Mouse (Mus musculus) brain, embryonic 14.5 days (tissue): Measurements from ENCODE around the gene Nudt1.

Experiments used
- CTCF ChIP-seq: fragments of 200-500 bp; IDR thresholded peaks from 2 replicates; pipeline ENCODE4 v1.5.1; 2012; ENCODE audit warnings: inconsistent platforms, mild to moderate bottlenecking, moderate library complexity, borderline replicate concordance; ENCODE audit not compliant: insufficient read depth, insufficient read length; ENCODE audit errors: extremely low read depth
- POLR2A ChIP-seq: fragments of 200-500 bp; IDR thresholded peaks from 2 replicates; pipeline ENCODE4 v1.6.1; 2012; ENCODE audit warnings: mild to moderate bottlenecking, inconsistent platforms, borderline replicate concordance; ENCODE audit not compliant: poor library complexity, insufficient read depth, insufficient read length, severe bottlenecking; ENCODE audit errors: extremely low read depth

DNA sequence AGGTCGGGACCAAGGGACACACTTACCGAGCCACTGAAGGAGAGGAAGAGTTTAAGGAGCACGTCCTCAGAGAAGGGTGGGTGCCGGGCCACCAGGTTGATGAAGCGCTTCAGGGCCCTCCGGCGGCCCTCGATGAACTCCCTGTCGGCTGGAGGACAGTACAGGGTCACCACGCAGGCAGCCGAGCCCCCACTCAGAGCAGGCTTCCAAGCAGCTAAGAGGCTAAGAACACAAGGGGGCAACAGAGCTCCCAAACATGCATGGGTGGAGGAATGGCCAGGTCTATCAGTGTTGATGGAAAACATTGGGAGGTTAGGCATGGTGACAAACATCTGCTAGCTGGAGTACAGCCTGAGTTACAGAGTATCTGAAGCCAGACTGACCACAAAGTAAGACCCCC lies 34.5 kb downstream of the Nudt1 start:
- TF ChIP-seq POLR2A (no peak), CTCF (peak; percentile 3; the same call in 1 of the 2 replicates)
